Mouse (Mus musculus): Measurements from ENCODE around the gene Fbxo9. TPM values are rescaled to one million over a fixed set of nuclear protein-coding genes. Genes with fewer than 3 reads are reported as not detected.
A peak's percentile ranks its signal among the peaks of the same experiment; 100 is the strongest.

Fbxo9 gene
- total RNA-seq, 2 experiments from 2014 or later = 77.1 to 101 TPM

DNA sequence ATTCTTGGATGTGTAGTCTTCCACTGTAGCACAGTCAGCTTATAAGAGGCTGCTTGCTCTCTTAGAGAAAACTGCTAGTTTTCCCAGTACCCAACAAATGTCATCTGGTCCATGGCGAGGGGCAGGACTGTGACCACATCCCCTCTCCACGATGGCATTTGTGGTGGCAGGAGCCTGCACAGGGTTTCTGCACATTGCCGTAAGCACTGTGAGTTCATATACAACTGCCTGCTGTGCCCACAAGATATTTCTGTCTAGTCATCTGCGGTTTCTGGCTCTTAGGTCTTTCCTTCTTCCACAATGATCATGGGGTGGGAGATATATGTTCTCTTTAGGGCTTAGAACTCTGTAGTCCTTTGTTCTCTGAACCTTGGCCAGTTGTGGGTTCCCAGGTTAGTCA lies 37.2 kb downstream of the Fbxo9 start:
- DNase-seq = no peak

DNA sequence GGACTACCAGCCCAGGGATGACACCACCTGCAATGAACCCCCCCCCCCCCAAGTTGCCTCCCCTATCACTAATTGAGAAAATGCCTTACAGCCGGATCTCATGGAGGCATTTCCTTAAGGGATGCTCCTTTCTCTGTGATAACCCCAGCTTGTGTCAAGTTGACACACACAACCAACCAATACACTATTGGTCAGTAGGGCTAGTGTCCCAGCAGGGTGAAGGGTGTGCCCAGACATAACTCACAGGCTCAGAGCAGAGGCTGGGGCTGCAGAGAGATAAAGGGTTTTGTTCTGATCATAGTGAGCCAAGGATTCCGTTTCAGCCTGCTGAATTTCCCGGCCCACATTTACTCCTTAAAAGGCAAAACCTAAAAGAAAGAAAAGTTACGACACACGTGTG lies 38.4 kb downstream of the Fbxo9 start:
- DNase-seq = no peak

DNA sequence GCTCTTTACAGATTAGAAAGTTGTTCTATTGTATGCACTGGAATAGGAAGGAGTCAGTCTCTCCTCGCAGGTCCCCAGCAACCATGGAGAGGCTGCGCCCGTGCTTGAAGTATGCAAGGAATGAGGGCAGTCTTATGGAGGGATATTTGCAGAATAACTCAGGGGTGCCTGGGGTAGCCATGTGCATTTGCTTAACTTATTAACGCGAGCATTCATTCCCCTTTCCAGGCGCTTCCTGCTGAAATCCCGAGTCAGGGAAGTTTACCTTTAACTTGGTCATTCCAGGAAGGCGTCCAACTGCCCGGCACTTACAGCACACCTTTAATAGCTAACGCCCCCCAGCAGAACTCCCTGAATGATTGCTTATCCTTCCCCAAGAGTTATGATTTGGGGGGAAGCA lies 44.7 kb downstream of the Fbxo9 start:
- no peak for DNase-seq

DNA sequence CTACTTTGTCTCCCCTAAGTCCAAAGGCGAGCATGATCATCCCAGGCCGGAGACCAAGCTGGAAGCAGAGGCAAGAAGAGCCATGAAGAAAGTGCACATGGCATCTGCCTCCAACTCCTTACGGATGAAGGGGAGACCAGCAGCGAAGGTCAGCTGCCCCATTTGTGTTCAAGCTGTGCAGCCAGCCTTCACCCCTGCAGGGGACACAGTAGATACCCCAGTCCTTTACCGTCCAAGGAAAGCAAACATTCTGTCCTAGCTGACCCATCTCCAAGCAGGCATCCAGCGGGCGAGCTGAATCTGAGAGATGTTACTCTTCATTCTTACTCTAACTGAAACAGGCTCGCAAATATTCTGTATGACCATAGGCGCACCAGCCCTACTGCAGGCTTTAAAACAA lies 46.5 kb downstream of the Fbxo9 start:
- DNase-seq = no peak

DNA sequence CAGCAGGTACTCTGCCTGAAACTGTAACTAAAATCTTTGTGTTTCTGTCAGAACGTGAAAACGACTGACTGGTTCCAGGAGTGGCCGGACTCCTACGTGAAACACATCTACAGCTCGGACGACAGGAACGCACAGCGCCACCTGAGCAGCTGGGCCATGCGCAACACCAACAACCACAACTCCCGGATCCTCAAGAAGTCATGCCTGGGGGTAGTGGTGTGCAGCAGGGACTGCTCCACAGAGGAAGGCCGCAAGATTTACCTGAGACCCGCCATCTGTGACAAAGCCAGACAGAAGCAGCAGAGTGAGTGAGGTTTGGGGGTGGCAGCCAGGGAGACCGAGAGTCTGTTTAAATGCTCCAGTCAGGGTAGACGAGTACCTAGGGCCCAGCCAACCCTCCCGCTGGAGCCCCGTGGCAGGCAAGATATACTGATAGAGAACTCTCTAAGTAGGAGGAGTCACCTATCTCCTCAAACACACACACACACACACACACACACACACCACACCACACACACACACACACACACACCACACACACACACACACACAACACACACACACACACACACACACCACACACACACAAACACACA lies 49.2 kb downstream of the Fbxo9 start:
- DNase-seq = no peak

DNA sequence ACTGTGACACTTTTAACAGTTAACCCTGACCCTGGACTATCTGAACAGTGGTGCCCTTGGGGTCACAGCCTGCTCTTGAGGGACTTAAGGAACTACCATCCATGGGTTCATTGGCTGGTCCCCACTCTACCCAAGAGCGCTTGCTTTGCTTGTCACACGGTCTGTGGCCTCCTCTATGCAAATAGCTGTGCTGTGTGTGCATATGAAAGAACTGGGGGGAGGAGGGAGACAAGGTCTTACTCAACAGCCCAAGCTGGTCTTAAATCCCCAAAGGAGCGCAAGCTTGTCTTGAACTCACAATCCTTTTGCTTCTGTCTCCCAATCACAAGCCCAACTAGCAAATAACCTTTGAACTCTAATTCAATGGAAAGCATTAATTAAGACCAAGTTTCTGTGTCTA lies 54.6 kb downstream of the Fbxo9 start:
- DNase-seq = no peak

DNA sequence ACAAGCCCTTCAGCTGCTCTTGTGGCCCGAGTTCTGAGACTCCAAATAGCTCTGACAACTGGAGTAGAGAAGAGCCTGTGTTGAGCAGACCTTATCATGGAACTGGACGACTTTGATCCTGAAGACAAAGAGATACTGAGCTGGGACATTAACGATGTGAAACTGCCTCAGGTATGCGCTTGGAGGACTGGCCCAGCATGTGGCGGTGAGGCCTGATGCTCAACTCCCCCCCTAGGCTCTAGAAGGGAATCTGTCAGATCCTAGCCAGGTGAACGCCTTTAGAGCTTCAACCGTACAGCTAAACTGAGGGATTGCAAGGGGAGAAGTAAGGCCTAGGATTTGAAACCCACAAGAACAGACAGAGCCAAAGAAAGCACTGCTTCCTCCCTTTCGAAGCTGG lies 55.0 kb downstream of the Fbxo9 start:
- no peak for DNase-seq

DNA sequence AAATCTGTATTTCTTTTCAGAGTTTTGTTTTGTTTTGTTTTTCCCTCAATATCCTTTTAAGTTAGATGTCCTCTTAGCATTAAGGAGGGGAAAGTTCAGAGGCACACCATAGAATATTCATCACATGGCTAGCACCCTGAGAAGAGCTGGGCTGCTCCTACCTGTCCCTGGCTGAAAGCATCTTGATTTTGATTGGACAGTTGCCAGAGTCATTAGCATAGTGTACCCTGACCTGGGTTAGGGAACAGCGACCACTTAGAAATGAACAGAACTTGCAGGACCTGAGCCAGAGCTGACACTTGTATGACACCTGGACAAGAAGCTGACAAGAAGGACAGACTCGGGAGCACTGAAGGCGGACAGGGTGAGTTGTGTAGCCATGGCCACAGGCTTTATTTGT lies 57.2 kb downstream of the Fbxo9 start, which contains the start of gene Gcm1:
Gene Gcm1 (plus strand): TSS at position 248 of the 400 bp plus-strand sequence.
- no peak for DNase-seq

DNA sequence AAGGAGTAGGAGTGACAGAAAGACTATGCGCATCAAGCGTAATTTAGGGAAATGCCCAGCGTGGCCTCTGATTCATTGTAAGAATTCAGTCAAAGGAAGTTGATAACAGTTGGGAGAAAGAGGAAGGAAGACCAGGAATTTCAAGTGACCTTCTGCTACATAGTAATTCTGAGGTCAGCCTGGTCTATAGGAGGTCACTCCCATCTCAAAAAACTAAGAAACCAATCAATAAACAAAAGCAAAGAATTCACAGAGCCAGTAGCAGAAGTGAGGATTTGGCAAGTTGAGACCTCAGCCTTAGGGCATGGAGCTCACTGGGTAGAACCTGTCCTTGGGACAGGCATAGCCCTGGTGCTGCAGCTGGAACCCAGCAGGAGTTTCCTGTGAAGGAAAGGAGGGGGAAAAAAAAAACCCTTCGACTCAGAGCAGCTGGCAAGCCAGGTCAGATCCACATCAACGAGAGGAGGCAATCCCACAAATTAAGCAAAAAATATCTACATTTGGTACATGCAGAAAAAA lies 58.4 kb downstream of the Fbxo9 start:
- DNase-seq = no peak

DNA sequence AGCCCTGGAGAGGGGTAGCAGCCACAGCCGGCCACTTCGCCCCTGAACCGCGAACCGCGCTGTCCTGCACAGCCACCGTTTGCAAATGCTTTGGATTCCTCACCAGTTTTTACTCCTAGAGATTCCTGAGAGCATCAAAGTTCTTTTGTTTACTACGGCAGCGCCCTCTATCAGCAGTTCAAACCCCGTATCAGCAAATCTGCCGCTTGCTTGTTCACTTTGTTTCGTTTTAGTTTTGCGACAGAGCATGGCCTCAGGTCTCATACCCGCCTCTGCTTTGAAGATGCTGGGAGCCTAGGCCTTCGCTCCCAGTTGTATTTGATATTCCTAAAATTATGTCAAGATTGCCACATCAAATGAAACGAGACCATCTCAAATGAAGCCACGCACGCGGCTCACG lies 62.1 kb downstream of the Fbxo9 start:
- DNase-seq = peak in 1 of 2 experiments; percentile 26

DNA sequence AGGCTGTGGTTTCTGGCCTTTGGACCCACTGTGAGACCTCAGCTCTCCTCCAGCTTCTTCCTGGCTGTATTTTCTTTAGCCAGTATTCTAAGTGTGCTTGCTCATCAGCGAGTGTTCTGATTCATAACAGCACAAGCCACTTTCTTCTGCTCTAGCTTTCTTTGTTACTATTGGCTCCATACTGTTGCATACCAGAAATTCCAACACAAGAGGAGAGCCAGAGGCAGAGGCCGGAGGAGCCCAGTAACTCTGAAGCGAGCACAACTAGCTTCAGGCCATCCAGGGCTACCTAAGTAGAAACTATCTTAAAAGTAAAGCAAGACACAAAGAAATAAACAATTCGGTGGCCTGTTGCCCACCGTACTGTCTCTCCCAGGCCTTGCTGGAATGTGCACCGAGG lies 63.7 kb downstream of the Fbxo9 start:
- no peak for DNase-seq

DNA sequence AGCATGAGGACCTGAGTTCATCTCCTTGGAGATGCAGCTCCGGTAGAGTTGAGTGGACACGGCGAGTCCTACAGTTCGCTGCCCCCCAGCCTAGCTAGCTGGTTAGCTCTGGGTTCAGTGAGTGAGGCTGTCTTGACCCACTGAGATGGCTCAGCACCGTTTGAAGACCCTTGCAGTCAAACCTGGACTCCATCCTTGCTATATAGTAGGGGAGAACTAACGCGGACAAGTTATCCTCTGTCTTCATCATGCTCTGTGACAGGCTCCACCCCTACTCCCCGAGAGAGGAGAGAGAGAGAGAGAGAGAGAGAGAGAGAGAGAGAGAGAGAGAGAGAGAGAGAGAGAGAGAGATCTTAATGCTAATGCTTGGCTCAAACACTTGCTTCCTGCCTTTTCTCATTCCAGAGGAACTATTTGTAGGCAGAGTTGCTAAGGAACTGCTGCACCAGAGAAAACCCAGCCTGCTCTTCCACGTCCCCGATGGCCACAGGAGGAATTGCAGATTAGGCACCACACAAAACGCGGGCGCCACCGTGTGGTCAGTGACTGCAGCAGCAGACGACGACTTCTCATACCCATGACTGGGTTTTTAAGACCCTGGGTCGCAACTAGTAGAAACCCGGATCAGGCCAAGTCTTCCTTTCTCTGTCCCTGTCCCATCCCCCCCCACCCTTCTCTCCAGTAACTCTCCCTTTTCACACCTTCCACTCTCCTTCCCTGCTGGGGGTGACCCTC lies 69.9 kb downstream of the Fbxo9 start:
- peak; percentile 83 for DNase-seq

DNA sequence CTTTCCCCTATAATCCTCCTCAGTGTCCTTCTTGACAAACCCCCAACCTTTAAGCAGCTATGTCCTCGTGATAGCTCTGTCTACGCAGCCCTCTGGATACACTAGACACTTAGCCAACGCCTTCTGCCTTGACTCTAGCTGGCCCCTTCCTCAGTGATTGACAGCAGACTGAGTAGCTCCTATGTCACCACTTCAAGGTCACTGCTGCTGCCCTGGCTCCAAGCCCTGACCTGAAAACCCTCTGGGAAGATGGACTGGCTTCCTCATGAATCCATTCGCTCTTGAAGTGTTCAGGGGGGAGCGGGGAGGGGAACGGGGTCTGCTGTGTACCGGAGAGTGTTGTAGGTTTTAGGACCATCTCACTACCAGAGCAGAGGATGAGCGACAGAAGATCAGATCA lies 73.0 kb downstream of the Fbxo9 start:
- peak in 1 of 2 experiments; percentile 18 for DNase-seq

DNA sequence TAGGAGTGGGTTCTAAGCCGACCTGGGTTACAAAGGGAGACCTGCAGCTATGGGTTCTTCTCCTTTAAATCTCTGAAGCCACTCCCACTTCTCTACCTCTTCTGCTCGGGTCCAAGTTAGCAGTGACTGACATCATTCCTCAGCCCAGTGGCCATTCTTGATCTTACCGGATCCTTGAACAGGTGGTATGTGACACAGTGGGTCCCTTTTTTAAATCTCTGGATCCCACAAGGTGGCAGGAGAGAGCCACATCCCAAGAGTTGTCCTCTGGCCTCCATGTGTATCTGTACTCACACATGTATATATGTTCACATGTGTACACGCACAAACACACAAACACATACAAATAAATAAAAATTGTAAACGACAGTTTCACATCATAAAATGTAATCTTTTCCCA lies 73.6 kb downstream of the Fbxo9 start:
- no peak for DNase-seq

DNA sequence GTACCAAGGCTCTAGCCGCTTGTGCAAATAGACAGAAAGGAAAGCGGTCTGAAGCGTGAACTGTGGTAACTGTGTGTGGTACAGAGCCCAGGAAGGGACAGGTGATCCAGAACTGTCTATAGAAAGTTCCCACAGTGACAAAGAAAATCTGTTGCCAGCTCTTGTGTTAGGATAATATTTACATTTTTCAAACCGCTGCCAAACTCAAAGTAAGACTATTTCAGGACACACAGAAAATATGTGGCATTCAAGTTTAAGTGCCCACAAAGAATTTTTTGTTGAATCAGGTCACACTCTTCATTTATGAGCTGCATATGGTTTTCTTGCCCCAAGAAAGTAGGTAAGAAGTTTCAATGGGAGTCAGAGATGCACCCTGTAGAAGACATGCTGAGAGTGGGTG lies 75.9 kb downstream of the Fbxo9 start:
- no peak for DNase-seq

Other genes starting within 250 kb of the Fbxo9 start
- gene Elovl5, start 191.7 kb downstream of the Fbxo9 start, total RNA-seq (2021) = 100 to 1,000 TPM; 613 to 759 TPM
- gene Gcm1, start 57.1 kb downstream of the Fbxo9 start, total RNA-seq (2021) = not detected
- gene Ick, start 127 bp upstream of the Fbxo9 start, total RNA-seq (2021) = 10 to 100 TPM; 17.5 to 20.4 TPM
- gene Gsta4, start 73.7 kb upstream of the Fbxo9 start, total RNA-seq (2021) = 10 to 100 TPM; 37.1 to 47.6 TPM
- 1 to 10 TPM in 1 of 2 experiments, not detected in 1; 1.1 TPM for gene Gsta1, start 121.6 kb upstream of the Fbxo9 start, total RNA-seq (2021)
- not detected for gene Gm3776, start 148.1 kb upstream of the Fbxo9 start, total RNA-seq (2021)
- gene Gm10639, start 180.9 kb upstream of the Fbxo9 start, total RNA-seq (2021) = not detected
- not detected for gene Omt2a, start 205.7 kb upstream of the Fbxo9 start, total RNA-seq (2021)
- gene Omt2b, start 218.5 kb upstream of the Fbxo9 start, total RNA-seq (2021) = not detected
- gene Gsta2, start 246.7 kb upstream of the Fbxo9 start, total RNA-seq (2021) = 1 to 10 TPM in 1 of 2 experiments, not detected in 1; 9.2 TPM

All from adrenal gland, postnatal 36 days (tissue).